Mouse (Mus musculus): Measurements from ENCODE around the gene Ppp1r18. TPM values are rescaled to one million over a fixed set of nuclear protein-coding genes. Genes with fewer than 3 reads are reported as not detected.

Ppp1r18 gene
- total RNA-seq (2022), result 10 to 100 TPM; 35.4 to 47.9 (median 40.0) TPM

- no peak for DNase-seq
These were observed at the start of gene Ppp1r18 for GRCm38 (mm10) chr17:35865481-35866280. Gene Ppp1r18 (plus strand): TSS chr17:35865593.

- DNase-seq, result no peak
These were observed 49.6 kb upstream of the Ppp1r18 start for GRCm38 (mm10) chr17:35815836-35816235.

GRCm38 (mm10) chr17:35816686-35817085 is 48.7 kb upstream of the Ppp1r18 start:
- no peak for DNase-seq

GRCm38 (mm10) chr17:35817226-35817625 is 48.2 kb upstream of the Ppp1r18 start:
- no peak for DNase-seq

- no peak for DNase-seq
These were observed 45.3 kb upstream of the Ppp1r18 start for GRCm38 (mm10) chr17:35820111-35820510.

- DNase-seq, result peak; percentile 87
These were observed 43.7 kb upstream of the Ppp1r18 start, which contains the start of gene Ier3 for GRCm38 (mm10) chr17:35821439-35822430. Gene Ier3 (plus strand): TSS chr17:35821684.

GRCm38 (mm10) chr17:35822564-35822963 is 42.8 kb upstream of the Ppp1r18 start:
- no peak for DNase-seq

GRCm38 (mm10) chr17:35822964-35823937 is 42.1 kb upstream of the Ppp1r18 start, which contains the start of gene Flot1:
Gene Flot1 (plus strand): TSS chr17:35823230.
- DNase-seq, result peak; percentile 87

- DNase-seq, result no peak
These were observed 41.0 kb upstream of the Ppp1r18 start for GRCm38 (mm10) chr17:35824402-35824801.

GRCm38 (mm10) chr17:35825109-35825850 is 40.1 kb upstream of the Ppp1r18 start:
- DNase-seq, result no peak

- peak; percentile 80 for DNase-seq
These were observed 35.7 kb upstream of the Ppp1r18 start for GRCm38 (mm10) chr17:35829737-35830136.

- no peak for DNase-seq
These were observed 32.8 kb upstream of the Ppp1r18 start for GRCm38 (mm10) chr17:35832400-35833238.

- DNase-seq, result no peak
These were observed 32.1 kb upstream of the Ppp1r18 start for GRCm38 (mm10) chr17:35833239-35833751.

GRCm38 (mm10) chr17:35833894-35834293 is 31.5 kb upstream of the Ppp1r18 start:
- DNase-seq, result no peak

- DNase-seq, result no peak
These were observed 30.5 kb upstream of the Ppp1r18 start for GRCm38 (mm10) chr17:35834696-35835422.

- no peak for DNase-seq
These were observed 29.8 kb upstream of the Ppp1r18 start for GRCm38 (mm10) chr17:35835424-35836140.

GRCm38 (mm10) chr17:35836178-35836965 is 29.0 kb upstream of the Ppp1r18 start:
- no peak for DNase-seq
